Mouse (Mus musculus) CH12.LX (cell line): ENCODE measurements at regions not wholly inside any gene's neighbourhood (a gene's known extent, or its start where the extent isn't known, plus 50 kb on each side); places are given as distances from the start of the nearest gene placed in this dataset.

Experiments used
- CTCF ChIP-seq, 2 experiments: IDR thresholded peaks in 1 of 2; conservative IDR thresholded peaks in 1 of 2; 2 replicates each; pipeline ENCODE4 v1.5.1; 2011 to 2012; ENCODE audit warnings: low read depth in 2 of 2, low read length in 2 of 2, improper control_type of control experiment in 1 of 2, inconsistent platforms in 1 of 2, mild to moderate bottlenecking in 1 of 2, moderate library complexity in 1 of 2
- MEF2A ChIP-seq: IDR thresholded peaks from 2 replicates; pipeline ENCODE4 v1.6.1; 2014; ENCODE audit warnings: low read depth, mild to moderate bottlenecking, inconsistent platforms, low read length, improper control_type of control experiment, borderline replicate concordance
- POLR2A ChIP-seq: IDR thresholded peaks from 2 replicates; pipeline ENCODE4 v1.6.1; 2011; ENCODE audit warnings: low read depth, mild to moderate bottlenecking, improper control_type of control experiment, low read length
- POLR2AphosphoS2 ChIP-seq: IDR thresholded peaks from 2 replicates; pipeline ENCODE4 v1.6.1; 2011; ENCODE audit warnings: low read depth, low read length, improper control_type of control experiment

GRCm38 (mm10) chr10:70853614-70854013 is 197.8 kb upstream of the Phyhipl start:
- TF ChIP-seq MEF2A (no peak), POLR2A (no peak), POLR2AphosphoS2 (no peak), CTCF (conservative IDR thresholded peaks at IDR 0.05 in 1 of 2, IDR thresholded peaks at IDR 0.05 in 1 of 2; ENCODE audit: low read depth in 2 of 2, low read length in 2 of 2) (no peak)
